Mouse (Mus musculus) G1E (cell line): Measurements from ENCODE around the gene Edc3.

Experiments
- CTCF ChIP-seq: IDR thresholded peaks from 2 replicates; pipeline ENCODE4 v1.5.1; 2012; ENCODE audit warnings: low read depth, low read length, inconsistent platforms, mixed read lengths
- TAL1 ChIP-seq: conservative IDR thresholded peaks from 2 replicates; pipeline ENCODE4 v1.6.1; 2012; ENCODE audit warnings: low read depth, low read length, inconsistent platforms, mixed read lengths

DNA sequence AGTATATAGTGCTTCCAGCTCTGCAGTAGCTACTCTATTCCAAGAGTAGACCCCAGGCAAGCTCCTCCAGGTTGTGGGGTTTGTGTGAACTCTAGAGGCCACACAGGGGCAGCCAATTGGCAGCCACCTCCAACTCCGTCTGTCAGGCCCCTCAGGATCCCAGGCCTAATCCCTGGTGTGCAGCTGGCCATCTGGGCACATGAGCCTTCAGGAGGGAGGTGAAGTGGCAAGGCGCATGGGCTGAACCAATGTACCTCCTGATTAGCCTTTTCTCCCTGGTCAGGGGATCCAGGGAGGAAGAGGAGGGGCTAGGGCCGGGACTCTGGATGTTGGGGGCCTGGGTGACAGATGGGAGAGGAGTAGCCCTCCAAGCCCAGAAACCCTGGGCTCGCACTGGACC lies 67.4 kb downstream of the Edc3 start:
- TF ChIP-seq TAL1 (no peak), CTCF (no peak)
